Mouse (Mus musculus) stomach, postnatal 0 days (tissue): ENCODE results near the gene Uvrag. TPM values are rescaled to one million over a fixed set of nuclear protein-coding genes. Genes with fewer than 3 reads are reported as not detected.
A peak's percentile ranks its signal among the peaks of the same experiment; 100 is the strongest.

ENCODE experiments used
- ATAC-seq: fragments of 200-750 bp; cut with Nextera tagmentation; 2 replicates; pipeline ENCODE4 v1.8.0; 2017; ENCODE audit not compliant: low FRiP score, low TSS enrichment
- DNase-seq: peaks from one replicate; pipeline ENCODE4 v3.0.0-alpha.2; 2016; ENCODE audit warnings: low spot score
- H3K27ac ChIP-seq: fragments of 300-500 bp; sonication (generic); replicated peaks from 2 replicates; pipeline ENCODE4 v1.5.1; 2014; ENCODE audit warnings: mild to moderate bottlenecking, control low read depth
- H3K27me3 ChIP-seq: fragments of 300-500 bp; sonication (generic); 2 replicates; pipeline ENCODE4 v1.6.1; 2014; ENCODE audit warnings: low read length; ENCODE audit not compliant: control insufficient read depth, insufficient read depth
- H3K36me3 ChIP-seq: fragments of 300-500 bp; sonication (generic); 2 replicates; pipeline ENCODE4 v1.6.1; 2014; ENCODE audit warnings: low read length, mixed read lengths; ENCODE audit not compliant: control insufficient read depth, insufficient read depth
- H3K4me1 ChIP-seq: fragments of 300-500 bp; sonication (generic); replicated peaks from 2 replicates; pipeline ENCODE4 v1.6.1; 2014; ENCODE audit warnings: antibody characterized with exemption; ENCODE audit not compliant: control insufficient read depth, insufficient read depth
- H3K4me2 ChIP-seq: fragments of 300-500 bp; sonication (generic); replicated peaks from 2 replicates; pipeline ENCODE4 v1.6.1; 2014; ENCODE audit warnings: low read depth, mild to moderate bottlenecking, control low read depth, moderate library complexity
- H3K4me3 ChIP-seq: fragments of 300-500 bp; sonication (generic); 2 replicates; pipeline ENCODE4 v1.5.1; 2014; ENCODE audit warnings: low read depth, low read length, control low read depth
- H3K9ac ChIP-seq: fragments of 300-500 bp; sonication (generic); 2 replicates; pipeline ENCODE4 v1.6.1; 2014; ENCODE audit warnings: mild to moderate bottlenecking, low read length, control low read depth, mixed read lengths
- H3K9me3 ChIP-seq: fragments of 300-500 bp; sonication (generic); 2 replicates; pipeline ENCODE4 v1.6.1; 2016; ENCODE audit warnings: low read length; ENCODE audit not compliant: control insufficient read depth
- CTCF ChIP-seq: IDR thresholded peaks from 2 replicates; pipeline ENCODE4 v1.5.1; 2016; ENCODE audit warnings: antibody characterized with exemption, low read depth, mild to moderate bottlenecking, moderate library complexity
- EP300 ChIP-seq: optimal IDR thresholded peaks from 2 replicates; pipeline ENCODE3; 2016; ENCODE audit warnings: antibody characterized with exemption
- WGBS: fragments of 180-500 bp; shearing (Covaris S2); extraction: QIAGEN DNeasy Blood & Tissue Kit; methylation state at CpG from one replicate; pipeline ENCODE4 v1.1.7; 2014; 5-methylcytosine and 5-hydroxymethylcytosine counted together
- polyA plus RNA-seq: library from polyadenylated mRNA; unstranded; fragments of >200 nt; fragmentation: Nextera tagmentation; extraction: Ambion mirVana; gene quantifications from 2 replicates; pipeline ENCODE4 v1.2.1, GENCODE M21; 2015

Gene Uvrag
- polyA plus RNA-seq, 1 experiment from 2014 or later: 9.8 TPM

DNA sequence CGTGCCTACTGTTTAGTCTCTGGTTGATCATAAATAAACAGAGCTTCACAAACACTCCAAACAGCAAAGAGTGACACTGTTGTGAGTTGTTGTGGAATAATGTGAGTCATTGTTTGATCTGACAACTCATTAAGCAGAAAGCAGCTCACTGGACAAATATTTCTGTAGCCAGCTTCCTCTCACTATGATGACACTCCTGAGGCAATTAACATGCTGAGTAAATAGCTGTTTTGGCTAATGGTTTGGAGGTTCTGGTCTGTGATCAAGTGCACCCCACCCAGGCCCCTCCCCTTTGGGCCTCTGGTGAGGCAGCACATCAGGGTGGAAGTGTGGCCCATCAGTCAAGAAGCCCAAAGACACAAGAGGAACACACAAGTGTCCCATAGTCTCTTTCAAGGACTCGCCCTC lies 228.0 kb downstream of the Uvrag start:
- DNase-seq (no peak), ATAC-seq (peak; percentile 22; the same call in 1 of the 2 replicates)
- no peak overlapping the region for H3K9ac ChIP-seq
- no peak overlapping the region for H3K4me2 ChIP-seq
- H3K27me3 ChIP-seq: no peaks in the 10 kb centered on the region
- no peak overlapping the region for H3K4me3 ChIP-seq
- 68% methylated on average over 2 of the region's 2 CpGs for WGBS
- no peak overlapping the region for H3K27ac ChIP-seq
- no peaks in the 10 kb centered on the region for H3K36me3 ChIP-seq
- H3K4me1 ChIP-seq: peaks cover 2% of the 10 kb centered on the region; the same call in 1 of the 2 replicates
- no peaks in the 10 kb centered on the region for H3K9me3 ChIP-seq
- no peak for TF ChIP-seq EP300
- TF ChIP-seq CTCF: no peak

DNA sequence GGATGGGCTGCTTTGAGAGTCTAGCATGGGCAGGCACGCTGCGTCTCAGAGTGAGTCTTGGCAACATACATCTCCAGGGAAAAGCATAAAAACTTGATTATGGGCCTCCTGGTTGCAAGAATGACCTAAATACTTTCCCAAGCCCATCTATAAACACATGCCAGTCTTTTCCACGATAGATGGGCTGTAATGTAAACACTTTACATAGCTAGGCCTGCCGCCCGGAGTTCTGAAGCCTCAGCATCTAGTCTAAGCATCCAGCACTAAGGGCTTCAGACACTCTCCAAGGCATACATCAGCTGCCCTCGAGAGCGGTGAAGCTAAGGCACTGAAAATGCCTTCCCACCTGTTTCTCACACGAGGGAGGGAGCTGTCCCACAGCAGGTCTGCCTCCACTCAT lies 229.7 kb downstream of the Uvrag start:
- Histone ChIP-seq H3K27me3 (no peaks in the 10 kb centered on the region), H3K4me1 (peaks cover 2% of the 10 kb centered on the region; the same call in 1 of the 2 replicates), H3K4me2 (no peak overlapping the region), H3K36me3 (no peaks in the 10 kb centered on the region), H3K27ac (0 out of 2 replicates have a peak overlapping the region, but pooled peaks have one; percentile 18), H3K4me3 (no peak overlapping the region), H3K9me3 (no peaks in the 10 kb centered on the region), H3K9ac (no peak overlapping the region)
- WGBS: 38% methylated on average over 8 of the region's 8 CpGs
- ATAC-seq: peak; percentile 59; the same call in 1 of the 2 replicates
- no peak for DNase-seq
- TF ChIP-seq CTCF (no peak), EP300 (no peak)

DNA sequence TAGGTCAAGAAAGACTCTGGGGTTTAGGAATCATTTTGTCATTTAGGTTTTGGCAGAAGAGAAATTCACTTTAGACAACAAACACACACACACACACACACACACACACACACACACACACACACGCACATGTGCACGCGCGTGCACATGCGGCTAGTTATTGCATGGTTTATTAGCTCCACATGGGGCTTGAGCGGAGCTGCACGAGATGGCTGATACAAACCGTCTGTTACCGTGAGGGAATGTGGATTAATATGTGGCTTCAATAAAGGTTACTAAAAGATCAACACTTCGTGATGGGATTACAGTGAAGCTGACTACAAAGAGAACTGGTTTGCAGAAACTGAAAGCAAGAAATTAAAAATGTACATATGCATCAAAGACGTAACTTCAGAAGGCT lies 230.2 kb downstream of the Uvrag start:
- Histone ChIP-seq H3K9me3 (no peaks in the 10 kb centered on the region), H3K27me3 (no peaks in the 10 kb centered on the region), H3K4me1 (peaks cover 2% of the 10 kb centered on the region; the same call in 1 of the 2 replicates), H3K4me3 (no peak overlapping the region), H3K36me3 (no peaks in the 10 kb centered on the region), H3K9ac (no peak overlapping the region), H3K27ac (0 out of 2 replicates have a peak overlapping the region, but pooled peaks have one; percentile 13), H3K4me2 (no peak overlapping the region)
- DNase-seq (no peak), ATAC-seq (no peak)
- TF ChIP-seq CTCF: no peak
- no peak for TF ChIP-seq EP300
- WGBS: 48% methylated on average over 11 of the region's 11 CpGs

DNA sequence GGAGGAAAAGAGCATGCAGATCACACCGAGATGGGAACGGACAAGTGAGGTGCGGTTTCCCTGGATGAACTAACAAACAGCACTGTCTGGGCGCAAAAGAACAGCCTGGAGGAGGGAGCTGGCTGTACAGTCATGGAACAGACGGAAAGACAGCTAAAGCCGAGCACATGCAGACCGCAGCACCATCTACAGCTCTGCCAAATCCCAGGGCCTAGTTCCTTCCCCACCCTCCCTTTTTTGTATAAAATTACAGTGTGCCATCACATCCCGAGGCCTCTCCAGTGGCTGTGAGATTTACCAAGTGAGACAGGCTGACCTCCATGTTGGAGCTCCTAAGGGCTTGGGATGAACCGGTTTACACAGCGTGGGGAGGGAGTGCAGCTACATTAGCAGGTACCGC lies 230.8 kb downstream of the Uvrag start:
- no peaks in the 10 kb centered on the region for H3K36me3 ChIP-seq
- no peak overlapping the region for H3K27ac ChIP-seq
- DNase-seq (no peak), ATAC-seq (no peak)
- H3K4me3 ChIP-seq: no peak overlapping the region
- H3K27me3 ChIP-seq: no peaks in the 10 kb centered on the region
- no peaks in the 10 kb centered on the region for H3K9me3 ChIP-seq
- WGBS: 62% methylated on average over 11 of the region's 11 CpGs
- no peak overlapping the region for H3K9ac ChIP-seq
- no peak overlapping the region for H3K4me2 ChIP-seq
- TF ChIP-seq EP300: no peak
- no peak for TF ChIP-seq CTCF
- H3K4me1 ChIP-seq: peaks cover 2% of the 10 kb centered on the region; the same call in 1 of the 2 replicates

DNA sequence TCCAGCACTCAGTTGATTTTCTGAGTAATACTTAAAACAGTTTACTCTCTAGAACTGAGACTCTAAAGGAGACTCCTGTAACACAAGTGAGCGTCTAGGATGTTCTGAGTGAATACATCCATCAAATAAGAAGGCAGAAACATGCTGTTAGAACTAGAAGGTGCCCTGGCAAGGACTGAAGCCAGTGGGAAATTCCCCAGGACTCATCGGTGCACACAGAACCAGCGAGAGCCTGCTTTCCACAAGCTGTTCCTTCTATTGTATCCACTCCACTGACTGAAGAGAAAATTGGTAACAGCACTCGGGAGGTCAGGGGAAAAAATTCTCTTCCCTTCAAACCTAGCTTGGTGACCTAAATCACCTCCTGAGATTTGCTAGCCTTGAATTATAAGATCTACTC lies 233.5 kb downstream of the Uvrag start:
- Histone ChIP-seq H3K27me3 (no peaks in the 10 kb centered on the region), H3K27ac (no peak overlapping the region), H3K4me2 (no peak overlapping the region), H3K9ac (no peak overlapping the region), H3K9me3 (no peaks in the 10 kb centered on the region), H3K4me1 (no peaks in the 10 kb centered on the region), H3K36me3 (no peaks in the 10 kb centered on the region), H3K4me3 (no peak overlapping the region)
- TF ChIP-seq CTCF: no peak
- no peak for TF ChIP-seq EP300
- no peak for DNase-seq
- 71% methylated on average over 4 of the region's 4 CpGs for WGBS
- no peak for ATAC-seq

DNA sequence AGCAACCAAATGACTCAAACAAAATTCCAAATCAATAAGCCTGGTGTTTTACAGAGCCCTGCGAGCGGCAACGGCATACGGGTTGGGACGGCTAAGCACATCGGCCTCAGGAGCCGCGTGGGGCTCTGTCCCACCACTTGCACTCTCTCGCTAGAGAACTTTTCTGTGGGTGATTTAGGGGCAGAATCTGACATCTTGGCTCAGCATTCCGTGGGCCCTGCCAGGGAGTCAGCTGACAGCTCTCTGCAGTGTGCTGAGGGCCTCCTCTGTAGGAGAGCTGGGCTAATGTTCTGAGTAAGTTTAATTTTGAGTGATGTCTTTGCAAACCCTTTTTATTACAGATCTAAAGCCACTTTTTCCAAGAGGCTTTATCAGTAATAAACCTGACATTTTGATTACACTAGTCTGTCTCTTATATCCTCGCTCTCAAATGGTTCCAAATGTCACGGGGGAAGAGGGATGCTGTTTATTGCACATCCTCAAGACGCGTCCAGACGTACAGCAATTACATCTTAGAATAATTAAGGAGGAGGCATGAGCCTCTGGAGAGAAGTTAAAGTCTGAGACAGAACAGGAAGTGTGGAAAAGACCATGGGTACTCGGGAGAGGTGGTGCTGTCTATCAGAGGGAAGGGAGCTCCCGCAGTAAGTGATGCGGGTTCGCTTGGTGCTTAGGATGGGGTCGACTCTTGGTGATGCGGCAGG lies 236.1 kb downstream of the Uvrag start:
- Histone ChIP-seq H3K27me3 (no peaks in the 10 kb centered on the region), H3K4me2 (no peak overlapping the region), H3K4me3 (no peak overlapping the region), H3K9me3 (no peaks in the 10 kb centered on the region), H3K4me1 (no peaks in the 10 kb centered on the region), H3K27ac (no peak overlapping the region), H3K36me3 (no peaks in the 10 kb centered on the region), H3K9ac (no peak overlapping the region)
- no peak for DNase-seq
- TF ChIP-seq EP300 (no peak), CTCF (no peak)
- WGBS: 55% methylated on average over 21 of the region's 21 CpGs
- ATAC-seq: no peak
